Mouse (Mus musculus) ovary, adult 18-20 months (tissue): Measurements from ENCODE around the gene Pla2g15.

Experiments
- DNase-seq: peaks from one replicate; pipeline ENCODE4 v3.0.0; 2022; ENCODE audit warnings: low spot score, mixed read lengths

The Pla2g15 gene

DNA sequence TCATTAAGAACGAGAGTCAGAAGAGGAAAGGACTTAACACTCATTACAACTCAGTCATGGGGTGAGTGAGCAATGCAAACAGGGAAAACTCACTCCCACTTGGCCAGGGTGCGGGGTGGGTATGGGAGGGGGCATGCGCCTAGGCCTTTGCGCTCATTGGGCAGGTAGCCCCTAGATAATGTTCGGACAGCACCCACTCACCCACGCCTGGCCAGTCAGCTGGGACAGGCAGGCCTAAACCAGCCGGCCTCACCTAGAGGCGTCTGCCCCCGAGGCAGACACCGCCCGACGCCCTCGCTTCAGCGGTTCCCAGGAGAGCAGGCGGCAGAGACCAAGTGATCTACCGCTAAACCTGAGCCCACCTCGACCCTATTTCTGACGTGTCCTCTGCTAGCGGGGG, 14.5 kb upstream of the Pla2g15 start:
- DNase-seq: no peak

DNA sequence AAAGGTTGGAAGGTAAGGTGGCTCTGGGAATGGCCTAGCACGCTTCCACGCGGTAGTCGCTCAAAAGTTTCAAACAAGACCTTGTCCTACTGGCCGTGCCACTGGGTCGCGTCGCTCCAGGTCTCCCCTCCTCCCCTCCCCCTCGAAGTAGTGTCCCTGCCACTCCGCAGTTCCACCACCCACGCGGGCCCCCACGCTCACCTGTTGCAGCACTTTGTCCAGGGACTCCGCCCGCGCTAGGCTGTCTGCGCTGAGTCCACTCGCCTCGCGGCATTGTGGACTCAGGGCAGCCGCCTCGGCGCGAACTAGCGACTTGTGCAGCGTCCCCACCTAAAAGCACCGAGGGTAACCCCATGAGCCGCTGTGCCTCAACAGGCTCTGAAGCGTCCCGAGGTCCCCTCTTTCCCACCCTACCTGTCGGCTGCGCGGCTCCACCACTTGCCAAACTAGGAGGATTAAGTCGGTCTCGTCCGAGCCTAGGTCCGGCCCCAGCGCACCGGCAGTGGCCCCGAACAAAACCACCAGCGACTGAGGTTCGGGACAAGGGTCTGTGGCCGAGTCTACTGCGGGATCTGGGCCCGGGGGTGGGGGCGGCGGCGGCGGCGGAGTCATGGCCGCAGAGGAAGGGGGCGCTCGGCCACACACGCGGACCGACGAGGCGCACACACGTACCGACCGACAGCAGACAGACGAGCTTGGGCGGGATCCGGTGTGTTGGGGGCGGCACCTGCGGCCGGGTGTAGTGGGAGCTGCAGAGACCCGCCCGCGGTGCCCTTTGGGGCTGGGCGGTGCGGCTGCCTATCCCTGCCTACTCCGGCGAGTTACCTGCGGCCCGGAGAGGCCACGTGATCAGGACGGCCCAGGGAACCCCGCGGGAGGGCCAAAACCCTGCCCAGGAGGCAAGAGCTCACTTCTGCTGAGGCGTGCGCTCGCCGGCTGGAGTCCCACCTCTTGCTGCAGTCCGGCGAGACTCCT, 13.8 kb upstream of the Pla2g15 start, which contains the start of gene Esrp2:
Gene Esrp2, minus strand, starts transcription at position 819 of the 975 bp plus-strand sequence.
- DNase-seq: peak; percentile 62

DNA sequence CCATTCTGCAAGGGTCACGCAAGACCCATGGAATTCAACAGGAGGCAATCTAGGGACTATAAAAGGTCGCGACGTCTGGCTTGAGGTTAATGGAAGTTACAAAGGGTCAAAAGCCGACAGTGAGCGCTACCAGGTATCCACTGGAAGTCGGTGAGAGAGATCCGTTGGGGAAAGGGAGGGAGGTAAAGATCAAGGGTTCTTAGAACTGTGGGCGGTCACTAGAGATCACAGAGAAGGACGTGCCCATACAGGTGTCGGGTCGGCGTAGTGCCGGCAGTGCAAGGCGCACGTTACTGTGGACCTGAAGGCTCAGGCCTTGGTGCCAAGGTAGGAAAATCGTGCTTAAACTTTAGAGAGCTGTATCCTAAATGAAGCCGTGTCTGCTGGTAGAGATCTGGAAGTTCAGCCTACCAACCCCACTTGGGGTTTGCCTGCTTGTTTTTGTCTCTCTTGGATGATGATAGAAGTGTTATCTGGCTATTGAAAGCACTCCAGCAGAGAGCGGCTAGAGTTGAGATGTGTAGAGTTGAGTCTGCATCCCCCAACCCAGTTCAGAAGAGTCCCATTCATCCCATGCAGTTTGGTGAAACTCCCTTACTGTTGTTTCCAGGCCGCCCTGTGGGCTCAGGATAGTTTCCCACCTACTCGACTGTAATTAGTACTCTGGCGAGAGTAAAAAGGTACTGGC, 12.8 kb upstream of the Pla2g15 start:
- DNase-seq: no peak

DNA sequence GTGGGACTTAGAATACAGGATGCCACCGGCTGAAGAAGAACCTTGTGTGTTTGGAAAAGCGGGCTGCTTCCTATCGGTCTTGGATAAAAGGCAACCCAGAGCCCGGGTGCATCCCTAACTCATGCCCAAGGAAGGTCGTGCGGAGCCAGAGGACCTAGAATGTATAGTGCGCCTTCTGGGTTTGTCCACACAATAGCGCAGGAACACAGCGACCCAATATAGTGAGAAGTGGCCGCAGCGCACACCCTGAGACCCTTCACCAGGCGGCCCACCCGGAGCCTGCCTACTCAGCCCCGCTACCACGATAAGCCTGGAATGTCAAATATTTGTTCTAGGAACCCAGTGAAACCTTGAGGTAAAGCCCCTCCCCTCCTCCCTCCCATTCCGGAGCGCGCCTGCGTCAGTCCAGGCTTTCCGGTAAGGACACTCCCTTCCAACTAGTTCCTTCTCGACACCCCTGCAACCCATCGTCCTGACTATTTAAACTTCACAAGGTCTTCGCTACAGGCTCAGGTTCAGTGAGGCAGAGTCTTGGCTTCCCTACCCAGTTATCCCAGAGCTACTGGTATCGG, 12.2 kb upstream of the Pla2g15 start:
- DNase-seq: peak; percentile 80

DNA sequence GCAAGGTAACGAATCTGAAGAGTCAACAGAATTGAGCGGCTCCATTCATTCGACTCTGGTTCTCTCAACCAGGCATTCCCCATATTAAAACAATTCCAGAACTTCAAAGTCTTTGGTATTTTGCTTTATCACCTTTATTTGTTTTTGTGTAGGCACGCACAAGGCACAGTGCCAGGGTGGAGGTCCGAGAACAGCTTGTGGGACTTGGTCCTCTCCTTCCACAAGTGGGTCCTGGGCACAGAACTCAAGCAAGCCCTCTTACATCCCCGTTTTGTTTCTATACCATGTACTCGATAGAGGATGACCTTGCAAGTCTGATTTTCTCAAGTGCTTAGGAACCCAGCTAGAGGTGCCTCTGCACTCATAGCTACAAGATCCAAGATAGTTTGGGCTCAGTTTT, 11.6 kb upstream of the Pla2g15 start:
- DNase-seq: no peak

DNA sequence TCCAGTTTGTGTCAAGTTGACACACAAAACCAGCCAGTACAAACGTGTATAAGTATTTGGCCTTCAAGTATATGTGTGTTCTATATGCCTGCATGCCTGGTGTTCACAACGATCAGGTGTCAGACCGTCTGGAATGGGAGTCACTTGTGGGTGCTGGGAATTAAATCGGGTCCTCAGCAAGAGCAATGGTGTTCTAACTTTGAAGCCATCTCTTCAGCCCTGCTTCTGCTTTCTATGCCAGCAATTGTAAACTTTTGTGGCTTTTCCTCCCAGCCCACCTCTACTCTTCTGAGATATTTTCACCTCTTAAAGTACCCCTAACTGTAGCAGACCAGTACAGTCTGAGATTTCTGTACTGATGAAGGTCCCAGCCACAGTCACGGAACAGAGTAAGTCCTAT, 10.0 kb upstream of the Pla2g15 start:
- no peak for DNase-seq

DNA sequence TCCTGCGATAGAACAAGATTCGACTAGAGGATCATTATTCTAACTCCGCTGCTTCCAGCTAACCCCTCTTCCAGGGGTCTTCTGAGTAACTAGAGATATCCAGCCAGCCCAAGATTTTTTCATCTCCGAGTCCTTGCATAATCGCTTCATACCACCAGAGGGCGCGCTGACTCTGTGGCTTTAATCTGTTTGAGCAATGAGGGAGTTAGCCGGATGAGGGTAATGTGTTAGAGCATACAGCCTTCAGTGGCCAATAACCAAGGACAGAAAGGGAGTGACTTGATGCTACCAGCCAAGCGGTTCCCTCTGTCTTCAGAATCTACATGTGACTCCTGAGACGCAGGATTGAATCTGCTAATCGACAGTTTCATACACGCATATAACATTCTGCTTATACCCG, 9.4 kb upstream of the Pla2g15 start:
- DNase-seq: peak; percentile 64

DNA sequence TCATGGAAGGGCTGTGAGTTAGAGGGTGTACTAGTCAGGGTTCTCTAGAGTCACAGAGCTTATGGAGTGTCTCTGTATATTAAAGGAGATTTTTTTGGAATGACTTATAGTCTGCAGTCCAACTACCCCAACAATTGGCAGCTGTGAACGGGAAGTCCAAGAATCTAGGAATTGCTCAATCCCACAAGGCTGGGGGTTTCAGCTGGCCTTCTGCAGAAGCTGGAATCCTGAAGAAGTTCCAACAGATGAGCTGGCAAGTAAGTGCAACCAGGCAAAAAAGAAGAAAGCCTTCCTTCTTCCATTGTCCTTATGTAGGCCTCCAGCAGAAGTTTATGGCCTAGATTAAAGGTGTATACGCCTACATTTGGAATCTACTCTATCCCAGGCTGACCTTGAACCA, 4.9 kb upstream of the Pla2g15 start:
- no peak for DNase-seq

DNA sequence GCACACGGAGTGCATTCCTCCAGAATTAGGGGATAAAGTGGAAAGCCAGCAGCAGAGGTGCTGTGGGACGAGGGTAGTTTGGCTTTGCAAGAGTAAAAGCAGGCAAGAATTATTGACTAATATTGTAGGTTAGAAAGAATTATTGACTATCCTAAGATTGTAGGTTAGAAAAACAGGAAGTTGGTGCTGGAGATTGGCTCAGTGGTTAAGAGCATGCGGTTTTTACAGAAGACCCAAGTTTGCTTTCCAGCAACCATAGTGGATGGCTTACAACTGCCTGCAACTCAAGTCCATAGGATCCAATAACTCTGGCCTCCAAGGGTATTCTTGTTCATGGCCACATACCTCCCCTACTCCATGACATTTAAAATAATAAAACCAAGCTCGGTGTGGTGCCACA, 4.2 kb upstream of the Pla2g15 start:
- DNase-seq: no peak

DNA sequence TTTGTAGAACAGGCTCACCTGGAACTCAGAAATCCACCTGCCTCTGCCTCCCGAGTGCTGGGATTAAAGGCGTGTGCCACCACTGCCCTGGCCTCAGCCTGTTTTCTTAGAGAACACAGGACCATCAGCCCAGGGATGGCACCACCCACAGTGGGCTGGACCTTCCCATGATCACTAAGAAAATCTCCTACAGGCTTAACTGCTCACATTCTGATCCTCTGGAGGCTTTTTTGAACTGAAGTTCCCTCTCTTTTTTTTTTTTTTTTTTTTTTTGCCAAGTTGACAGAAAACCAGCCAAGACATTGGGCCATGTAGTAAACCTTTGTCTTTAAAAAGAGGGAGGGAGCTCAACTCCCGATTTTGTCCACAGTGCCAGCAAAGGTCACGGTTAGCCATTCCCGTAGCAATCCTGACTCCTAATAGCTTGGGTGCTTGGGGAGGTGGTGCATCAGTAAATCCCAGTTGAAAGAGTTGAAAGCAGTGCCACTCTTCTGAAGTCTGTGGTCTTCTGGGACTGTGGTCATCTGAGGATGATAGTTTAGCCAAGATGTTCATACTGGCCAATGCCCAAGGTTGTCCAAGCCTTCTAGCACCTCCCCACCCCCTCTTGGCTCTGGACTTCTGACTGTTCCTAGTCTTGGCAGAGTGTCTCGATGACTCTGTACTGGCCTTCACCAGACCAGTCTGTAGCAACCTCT, 2.2 kb upstream of the Pla2g15 start:
- peak; percentile 80 for DNase-seq

DNA sequence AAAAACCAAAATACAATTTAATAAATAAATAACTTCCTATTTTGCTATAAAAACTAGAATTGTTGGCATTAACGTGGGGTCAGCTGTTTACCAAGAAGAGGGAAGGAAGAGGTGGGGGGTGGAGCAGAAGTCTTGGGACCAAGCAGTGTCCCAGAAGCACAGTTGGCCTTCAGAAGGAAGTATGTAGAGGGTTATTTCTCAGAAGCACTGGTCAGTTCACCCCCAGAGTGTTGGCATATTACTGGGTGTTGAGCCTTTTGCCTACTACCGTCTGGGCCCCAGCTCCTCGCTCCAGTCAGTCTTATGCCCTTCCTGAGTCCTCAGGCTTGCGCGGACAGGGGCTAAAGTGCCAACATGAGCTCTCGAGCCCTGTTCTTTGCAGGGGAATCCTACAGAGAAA, 1.2 kb upstream of the Pla2g15 start:
- no peak for DNase-seq

DNA sequence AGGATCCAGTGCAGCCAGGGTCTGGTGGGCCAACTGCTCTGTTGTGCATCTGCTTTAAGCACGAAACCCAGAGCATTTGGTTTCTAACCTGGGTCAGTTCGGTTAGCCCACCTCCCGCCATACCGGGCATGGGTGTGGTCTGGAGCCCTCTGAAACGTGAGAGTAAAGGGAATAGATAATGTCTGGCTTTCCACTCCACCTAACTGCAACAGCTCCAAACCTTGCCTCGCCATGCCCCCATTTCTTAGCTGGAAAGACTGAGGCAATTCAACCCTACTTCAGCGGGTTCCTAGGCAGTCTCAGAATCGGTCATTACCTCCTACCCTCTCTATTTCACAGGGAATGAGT, 428 bp downstream of the Pla2g15 start:
- no peak for DNase-seq

DNA sequence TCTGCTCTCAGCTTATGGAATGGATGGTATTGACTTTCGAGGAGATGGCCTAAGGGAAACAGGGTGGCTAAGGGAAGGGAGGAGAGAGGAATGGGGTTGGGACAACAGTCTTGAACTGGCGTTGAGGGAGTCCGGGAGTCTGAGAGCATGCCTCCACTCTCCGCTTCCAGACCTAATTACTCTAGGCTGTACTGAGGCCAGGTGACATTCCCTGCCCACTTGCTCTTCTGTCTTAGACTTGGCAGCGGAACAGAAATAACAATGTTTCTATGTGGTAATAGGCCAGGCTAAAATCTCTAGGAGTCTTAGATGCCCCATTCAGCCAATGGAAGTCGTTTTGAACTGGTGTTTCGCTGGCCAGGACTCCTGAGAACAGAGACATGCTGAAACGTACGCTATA, 842 bp downstream of the Pla2g15 start:
- no peak for DNase-seq

DNA sequence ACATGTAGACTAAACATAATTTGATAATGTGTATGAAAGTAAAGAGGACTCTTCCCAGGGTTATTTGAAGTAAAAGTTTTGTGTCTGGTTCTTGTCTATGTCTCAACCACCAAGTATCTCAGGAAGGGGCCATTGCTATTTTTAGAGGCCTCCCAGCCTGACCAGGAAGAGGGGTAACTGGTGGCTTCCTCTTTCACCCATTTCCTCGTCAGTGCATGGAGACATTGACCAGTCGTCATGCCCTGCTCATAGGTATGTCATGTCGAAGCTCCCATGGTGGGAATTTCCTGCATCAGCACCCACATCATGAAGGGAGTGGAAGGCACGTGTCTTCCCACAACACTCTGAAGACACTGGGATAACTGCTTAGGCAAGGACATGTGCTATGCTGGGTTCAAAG, 2.7 kb downstream of the Pla2g15 start:
- no peak for DNase-seq

DNA sequence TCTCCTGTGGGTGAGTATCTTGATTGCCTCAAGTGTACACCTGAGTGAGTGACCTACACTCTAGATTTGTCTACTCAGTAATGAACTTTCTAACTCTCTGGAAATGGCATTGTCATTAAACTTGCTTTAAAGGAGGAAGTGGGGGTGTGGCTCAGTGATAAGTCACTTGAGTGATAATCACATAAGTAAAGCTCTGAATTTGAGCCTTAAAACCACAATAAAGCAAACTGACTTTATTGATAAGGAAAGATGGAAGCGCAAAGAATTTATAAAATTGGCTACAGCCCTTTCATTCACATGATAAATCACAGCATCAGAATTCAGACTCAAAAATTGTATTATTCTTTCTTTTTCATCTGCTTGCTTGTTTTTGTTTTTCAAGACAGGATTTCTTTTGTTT, 7.2 kb downstream of the Pla2g15 start:
- DNase-seq: no peak

DNA sequence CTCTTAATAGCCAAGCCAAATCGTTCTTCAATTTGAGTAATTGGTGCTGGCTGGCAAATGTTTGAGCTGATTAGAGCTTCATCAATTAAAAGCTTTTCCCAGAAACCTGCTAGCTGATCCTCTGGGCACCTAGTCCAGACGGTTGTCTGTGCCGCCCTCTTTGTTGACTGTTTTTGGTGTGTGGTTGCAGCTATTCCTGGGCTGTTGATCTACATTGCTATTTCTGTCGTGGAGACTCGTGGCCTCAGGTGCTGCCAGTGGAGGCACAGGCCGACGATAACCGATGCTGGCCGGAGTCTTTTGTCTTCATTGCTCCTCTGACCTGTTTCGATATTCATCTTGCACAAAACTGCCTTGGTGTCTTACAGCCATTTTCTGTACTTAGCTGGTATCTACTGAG, 8.2 kb downstream of the Pla2g15 start:
- DNase-seq: no peak

DNA sequence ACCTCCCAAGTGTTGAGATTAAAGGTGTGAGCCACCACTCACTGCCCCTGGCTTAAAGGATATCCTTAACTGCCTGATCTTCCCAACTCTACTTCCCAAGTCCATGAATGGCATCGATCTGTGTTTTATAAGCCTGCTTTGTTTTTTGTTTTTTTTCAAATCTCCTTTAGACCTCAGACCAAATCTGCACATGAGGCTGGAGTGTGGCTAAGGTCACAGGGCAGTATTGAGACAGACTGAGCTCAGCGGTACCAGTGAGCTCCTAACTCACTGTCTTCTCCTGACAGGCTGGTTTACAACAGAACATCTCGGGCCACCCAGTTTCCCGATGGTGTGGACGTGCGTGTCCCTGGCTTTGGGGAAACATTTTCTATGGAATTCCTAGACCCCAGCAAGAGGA, 9.7 kb downstream of the Pla2g15 start:
- no peak for DNase-seq

DNA sequence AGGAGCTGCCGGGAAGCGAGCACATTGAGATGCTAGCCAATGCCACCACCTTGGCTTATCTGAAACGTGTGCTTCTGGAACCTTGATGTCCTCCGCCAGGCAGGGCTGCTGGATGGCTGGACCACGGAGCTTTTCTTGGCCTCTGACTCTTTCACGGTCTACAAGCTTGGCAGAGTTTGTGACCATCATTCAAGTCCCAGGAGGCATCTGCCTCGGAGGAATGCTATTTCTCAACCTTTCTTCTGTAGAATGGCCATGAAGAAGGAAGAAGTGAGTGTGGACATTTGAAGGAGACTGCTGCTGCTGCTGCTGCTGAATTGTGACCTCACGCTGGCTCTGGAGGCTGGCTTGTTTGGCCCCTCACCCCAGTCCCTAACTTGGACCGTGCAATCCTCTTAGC, 13.1 kb downstream of the Pla2g15 start:
- no peak for DNase-seq

DNA sequence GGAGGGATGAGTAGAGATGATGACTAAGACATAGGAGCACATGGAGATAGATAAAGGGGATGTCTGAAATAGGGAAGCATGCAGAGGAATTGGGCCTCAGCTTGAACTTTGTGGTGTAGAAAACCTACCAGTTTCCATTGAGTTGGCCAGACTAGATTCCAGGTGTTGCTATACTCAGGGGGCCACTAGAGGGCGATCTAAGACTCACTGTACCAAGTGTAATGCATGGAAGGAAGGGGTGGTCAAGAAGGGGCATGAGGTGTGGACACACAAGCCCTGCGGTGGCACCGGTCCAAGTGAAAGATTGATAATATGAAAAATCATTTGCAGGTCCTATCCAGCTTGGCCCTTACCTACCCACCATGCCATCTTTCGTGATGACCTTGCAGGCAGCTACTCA, 15.3 kb downstream of the Pla2g15 start:
- DNase-seq: peak; percentile 32

DNA sequence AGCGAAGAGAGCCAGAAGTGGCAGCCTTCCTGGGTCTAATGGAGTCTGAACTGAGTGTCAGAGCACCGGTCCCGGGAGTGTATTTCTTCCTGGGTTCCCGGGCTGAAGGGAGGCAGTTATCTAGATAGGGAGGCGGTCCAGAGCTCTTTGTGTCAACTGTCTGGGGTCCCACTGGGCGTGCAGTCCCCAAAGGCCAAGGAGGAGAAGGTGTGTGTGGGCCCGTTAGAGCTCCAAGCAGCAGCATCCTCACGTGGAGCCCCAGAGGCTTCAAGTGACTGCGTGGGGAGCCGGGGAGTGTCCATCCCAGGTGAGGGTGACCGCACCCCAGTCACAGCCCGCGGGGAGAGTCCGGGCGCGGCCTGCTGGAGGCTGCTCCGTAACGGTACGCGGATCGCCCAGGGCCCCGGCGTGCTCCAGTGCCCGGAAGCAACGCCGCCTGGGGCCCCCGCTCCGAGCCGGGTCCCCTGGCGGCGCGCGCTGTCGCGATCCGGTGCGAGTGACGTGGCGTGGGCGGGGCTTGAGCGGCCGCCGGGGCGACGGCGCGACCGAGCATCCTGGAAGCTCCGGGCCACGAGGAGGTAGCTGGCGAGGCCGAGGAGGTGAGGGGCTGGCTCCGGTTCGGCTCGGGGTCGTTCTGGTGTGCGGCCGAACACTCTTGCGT, 18.3 kb downstream of the Pla2g15 start, which contains the start of gene Slc7a6:
Gene Slc7a6, plus strand, starts transcription at position 502 of the 661 bp plus-strand sequence.
- DNase-seq: peak; percentile 67

DNA sequence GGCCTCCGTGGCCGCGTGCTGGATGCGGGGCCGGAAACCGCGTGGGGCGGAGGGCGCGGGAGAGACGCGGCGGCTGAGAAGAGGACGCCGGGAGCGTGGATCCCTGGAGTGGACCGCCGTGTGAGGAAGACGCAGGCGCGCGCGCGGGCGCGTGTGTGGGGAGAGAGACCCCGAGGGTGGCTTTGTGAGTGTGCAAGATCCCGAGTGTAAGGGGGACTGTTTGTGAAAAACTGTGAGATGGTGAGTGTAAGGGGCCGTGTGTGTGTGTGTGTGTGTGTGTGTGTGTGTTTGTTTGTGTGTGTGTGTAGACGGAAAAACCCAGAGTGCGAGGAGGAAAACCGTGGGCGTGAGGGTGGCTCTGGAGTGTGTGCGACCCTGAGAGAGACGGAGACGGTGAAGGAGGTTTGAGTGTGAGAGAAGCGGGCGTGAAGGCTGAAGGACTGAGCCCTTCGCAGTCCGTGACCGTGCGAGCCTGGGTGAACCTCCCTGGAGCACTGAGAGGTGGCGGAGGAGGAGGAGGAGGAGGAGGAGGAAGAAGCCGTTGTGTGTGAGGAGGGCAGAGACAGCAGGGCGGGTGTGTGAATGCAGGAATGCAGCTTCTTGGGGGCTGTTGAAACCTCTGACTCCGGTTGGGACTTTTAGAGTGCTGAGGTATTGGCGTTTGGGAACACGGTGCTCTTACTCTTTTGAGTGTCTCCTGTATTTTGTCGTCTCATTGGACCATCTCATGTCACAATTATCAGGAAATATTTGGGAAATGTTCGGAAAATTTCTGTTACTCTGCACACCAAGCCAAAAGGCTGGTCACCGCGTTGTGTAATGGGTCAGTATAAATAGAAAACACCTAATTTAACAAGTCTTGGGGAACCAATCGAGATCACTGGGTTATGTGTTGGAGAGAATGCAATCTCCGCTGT, 19.1 kb downstream of the Pla2g15 start:
- DNase-seq: peak; percentile 26
